Comparison of ENCODE assay signal across 8 mouse cellular contexts in the genomic region with DNA sequence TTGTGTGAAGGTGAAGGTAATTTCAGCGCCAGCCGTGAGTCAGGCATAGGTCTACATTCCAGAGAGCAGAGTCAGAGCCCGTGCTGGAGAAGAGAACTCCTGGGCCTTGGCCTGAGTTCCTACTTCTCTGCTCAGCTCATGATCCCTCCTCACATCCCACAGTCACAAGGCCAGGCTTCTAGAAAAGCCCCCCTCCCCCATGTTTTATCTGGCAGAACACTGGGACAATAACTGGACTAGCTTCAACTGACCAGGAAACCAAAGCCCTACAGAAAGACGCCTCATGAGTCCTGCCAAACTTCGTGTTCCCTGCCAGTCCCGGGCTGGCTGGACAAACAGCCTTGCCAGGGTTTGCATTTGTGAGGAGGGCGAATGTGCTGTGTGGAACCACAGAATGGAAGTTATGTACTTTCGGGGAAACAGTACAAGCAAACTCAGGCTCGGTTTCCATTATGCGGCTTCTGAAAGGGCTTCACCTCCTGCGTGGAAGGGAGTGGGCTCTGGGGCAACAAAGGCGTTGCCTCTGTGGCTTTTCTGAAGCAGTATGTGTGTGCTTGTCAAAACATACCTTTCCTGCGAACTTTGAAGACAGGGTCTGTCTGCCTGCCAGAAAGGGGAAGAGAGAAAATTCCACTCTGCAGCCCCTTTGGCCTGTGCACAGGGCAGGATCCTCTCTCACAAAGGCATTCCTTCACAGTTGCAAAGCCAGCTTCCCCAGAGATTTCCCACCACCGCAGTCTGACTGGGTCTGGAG.
DNase-seq lines count a peak whose midpoint lies in the region; ATAC-seq and TF ChIP-seq lines count a peak whose summit lies in the region.
"Had no signal": no experiment of that assay in that cellular context is flagged by ENCODE, and none has a peak within 500 bp of the region (broad histone marks: within the 10 kb centered on the region; RNA-seq: fewer than 3 reads in every experiment).

No protein-coding gene starts in this region.

- peak overlapping the region; percentile 92 for H3K27ac ChIP-seq in embryonic facial prominence, embryonic 13.5 days
- peak overlapping the region; percentile 84 for H3K27ac ChIP-seq in heart, embryonic 11.5 days (ENCODE audit: low read depth, low read length)
- H3K27ac ChIP-seq in lung, embryonic 14.5 days (ENCODE audit: low read depth): peak overlapping the region; percentile 92

- H3K27me3 ChIP-seq in embryonic facial prominence, embryonic 13.5 days: no peaks in the 10 kb centered on the region
- H3K27me3 ChIP-seq in heart, embryonic 11.5 days (ENCODE audit: control insufficient read depth, insufficient read depth, low read length): no peaks in the 10 kb centered on the region
- no peaks in the 10 kb centered on the region for H3K27me3 ChIP-seq in lung, embryonic 14.5 days (ENCODE audit: insufficient read depth, low read length)

- WGBS in embryonic facial prominence, embryonic 13.5 days: 35% methylated on average over 14 of the region's 14 CpGs
- WGBS in heart, embryonic 11.5 days (ENCODE audit: insufficient replicate concordance): 45% methylated on average over 14 of the region's 14 CpGs
- WGBS in lung, embryonic 14.5 days: 35% methylated on average over 14 of the region's 14 CpGs

- no peak overlapping the region for H3K4me2 ChIP-seq in embryonic facial prominence, embryonic 13.5 days
- H3K4me2 ChIP-seq in heart, embryonic 11.5 days: no peak overlapping the region
- 0 out of 2 replicates have a peak overlapping the region, but pooled peaks have one; percentile 10 for H3K4me2 ChIP-seq in lung, embryonic 14.5 days

- peak; percentile 59 for ATAC-seq in embryonic facial prominence, embryonic 13.5 days (ENCODE audit: insufficient number of reproducible peaks, insufficient read depth, low FRiP score, low TSS enrichment, low read depth)
- no peak; the same call in 1 of the 2 replicates for ATAC-seq in heart, embryonic 11.5 days (replicated peaks; ENCODE audit: insufficient number of reproducible peaks, low FRiP score, low TSS enrichment)
- ATAC-seq in lung, embryonic 14.5 days (ENCODE audit: insufficient read depth): peak; percentile 67
- ATAC-seq in erythroblast, adult 5-6 weeks (replicated peaks; ENCODE audit: low FRiP score, poor library complexity, severe bottlenecking): no peak

- H3K9me3 ChIP-seq in embryonic facial prominence, embryonic 13.5 days: no peaks in the 10 kb centered on the region
- H3K9me3 ChIP-seq in heart, embryonic 11.5 days (replicated peaks; ENCODE audit: control insufficient read depth, low read length): no peaks in the 10 kb centered on the region
- H3K9me3 ChIP-seq in lung, embryonic 14.5 days (ENCODE audit: low read depth, low read length): no peaks in the 10 kb centered on the region

- peak; percentile 70 for DNase-seq in adrenal gland, postnatal 10 days
- peak; percentile 44 for DNase-seq in kidney, adult 9 months
- DNase-seq in lung, embryonic 14.5 days: peak; percentile 61
- peak; percentile 12 for DNase-seq in ovary, postnatal 10 days (ENCODE audit: low spot score)

- peak overlapping the region; percentile 4; the same call in 1 of the 2 replicates for H3K9ac ChIP-seq in embryonic facial prominence, embryonic 13.5 days
- peak overlapping the region; percentile 17 for H3K9ac ChIP-seq in heart, embryonic 11.5 days (ENCODE audit: low read depth, low read length)
- H3K9ac ChIP-seq in lung, embryonic 14.5 days: peak overlapping the region; percentile 7; the same call in 1 of the 2 replicates

- no peak overlapping the region for H3K4me3 ChIP-seq in embryonic facial prominence, embryonic 13.5 days
- no peak overlapping the region for H3K4me3 ChIP-seq in heart, embryonic 11.5 days (ENCODE audit: low read depth, low read length)
- H3K4me3 ChIP-seq in lung, embryonic 14.5 days (ENCODE audit: low read depth, low read length): no peak overlapping the region
- H3K4me3 ChIP-seq: erythroblast, embryonic 14.5 days had no signal

- H3K36me3 ChIP-seq in embryonic facial prominence, embryonic 13.5 days: no peaks in the 10 kb centered on the region
- H3K36me3 ChIP-seq in heart, embryonic 11.5 days (ENCODE audit: control insufficient read depth, insufficient read depth, low read length): no peaks in the 10 kb centered on the region
- H3K36me3 ChIP-seq in lung, embryonic 14.5 days (ENCODE audit: insufficient read depth): no peaks in the 10 kb centered on the region

- peaks cover 37% of the 10 kb centered on the region for H3K4me1 ChIP-seq in embryonic facial prominence, embryonic 13.5 days
- peaks cover 39% of the 10 kb centered on the region for H3K4me1 ChIP-seq in heart, embryonic 11.5 days (ENCODE audit: control insufficient read depth, insufficient read depth, low read length)
- H3K4me1 ChIP-seq in lung, embryonic 14.5 days (ENCODE audit: insufficient read depth): peaks cover 19% of the 10 kb centered on the region

- no peak for TF ChIP-seq CTCF in lung, embryonic 14.5 days (IDR thresholded peaks at IDR 0.05; ENCODE audit: low read depth)

Comparison
In these comparisons a context has a peak if more than half of its experiments do, and no peak if none do; other contexts are left out.
1. DNase-seq: peak in every context shown above with its lines; median percentile 70 in adrenal gland, postnatal 10 days; 61 in lung, embryonic 14.5 days; 44 in kidney, adult 9 months; 12 in ovary, postnatal 10 days.
2. ATAC-seq: peak in embryonic facial prominence, embryonic 13.5 days (single experiment) and lung, embryonic 14.5 days (single experiment); none in heart, embryonic 11.5 days (single experiment) and erythroblast, adult 5-6 weeks (single experiment).
3. Peak in every context shown above with its lines, with median percentiles within 50 percentile points of each other: H3K27ac ChIP-seq and H3K9ac ChIP-seq.